In the genomic region with DNA sequence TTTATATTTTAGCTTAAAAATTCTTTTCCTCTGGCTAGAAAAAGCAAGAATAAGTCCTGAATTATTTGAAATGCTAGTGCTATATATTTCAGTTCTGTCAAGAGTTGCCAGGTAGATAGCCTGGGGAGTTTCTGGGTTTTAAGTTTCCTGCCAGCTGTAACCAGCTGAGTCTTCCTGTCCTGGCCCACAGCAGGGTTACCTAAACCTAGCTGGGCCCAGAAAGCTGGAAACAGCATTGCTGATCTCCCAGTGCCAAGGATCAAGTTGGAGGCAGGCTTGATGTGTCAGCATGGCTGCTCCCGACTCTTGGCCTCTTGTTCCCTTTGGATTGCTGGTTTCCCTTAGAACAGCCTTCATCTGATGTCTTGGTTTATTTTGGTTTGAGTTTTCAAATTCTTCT, we compare ENCODE assay signal across 21 mouse cellular contexts.
"Had no signal": no experiment of that assay in that cellular context is flagged by ENCODE, and none has a peak within 500 bp of the region (broad histone marks: within the 10 kb centered on the region; RNA-seq: fewer than 3 reads in every experiment).

No protein-coding gene starts in this region.

- H3K27ac ChIP-seq: kidney, postnatal 0 days; layer of hippocampus, adult 2 months; limb, embryonic 12.5 days; limb, embryonic 15.5 days; liver, embryonic 14.5 days; macrophage; midbrain, embryonic 12.5 days; midbrain, embryonic 15.5 days; neural tube, embryonic 12.5 days; neural tube, embryonic 15.5 days; stomach, embryonic 15.5 days had no signal

- H3K4me3 ChIP-seq: layer of hippocampus, adult 2 months; limb, embryonic 12.5 days; limb, embryonic 15.5 days; midbrain, embryonic 12.5 days; midbrain, embryonic 15.5 days; neural tube, embryonic 12.5 days; neural tube, embryonic 15.5 days; stomach, embryonic 15.5 days had no signal

- DNase-seq: kidney, postnatal 25 days; left cerebral cortex, postnatal 4 days; liver, postnatal 0 days; lung, embryonic 14.5 days; right cerebral cortex, adult 18-20 months; right cerebral cortex, postnatal 14 days; right cerebral cortex, postnatal 4 days; spleen, adult 18-20 months; thymus, postnatal 14 days; thymus, postnatal 4 days had no signal
